Mouse (Mus musculus): ENCODE results near the gene Gm20388. TPM values are rescaled to one million over a fixed set of nuclear protein-coding genes. Genes with fewer than 3 reads are reported as not detected.
"Not testable (repeated sequence)": the region's sequence is repeated elsewhere in the genome, so short reads cannot be mapped to it uniquely, and the experiment has no call there.

Gm20388 gene
- total RNA-seq, 2 experiments from 2014 or later: 18.6 TPM; not detected in 1

- no peak for DNase-seq (ENCODE audit: low spot score in 2 of 2)
- intact Hi-C loops (cut with DNase I): no loop called here
Measured at GRCm38 (mm10) chr8:123453951-123454350, 3543.3 kb downstream of the Gm20388 start.

DNA sequence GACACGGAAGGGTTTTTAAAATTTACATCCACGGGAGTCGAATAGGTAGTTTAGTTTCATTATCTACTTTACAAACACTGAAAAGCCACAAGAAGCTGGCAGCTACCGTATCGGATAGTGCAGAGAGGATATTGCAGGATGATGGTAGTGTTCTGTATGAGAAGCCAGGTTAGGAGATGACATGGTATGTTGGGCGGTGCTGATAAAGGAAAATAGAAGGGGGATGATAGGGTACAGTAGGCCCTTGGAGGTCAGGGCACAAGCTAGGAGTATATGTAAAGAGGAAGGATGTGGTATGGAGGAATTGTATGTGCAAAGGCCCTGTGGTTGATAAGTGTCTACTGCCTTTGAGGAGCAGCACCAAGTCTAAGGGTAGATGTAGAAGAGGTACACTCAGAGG lies 3543.9 kb downstream of the Gm20388 start:
- DNase-seq (ENCODE audit: low spot score in 2 of 2): no peak
- intact Hi-C loops (cut with DNase I): no loop called here

- intact Hi-C loops (cut with DNase I): no loop called here
- no peak for DNase-seq (ENCODE audit: low spot score in 2 of 2)
Measured at GRCm38 (mm10) chr8:123463651-123464050, 3553.0 kb downstream of the Gm20388 start.

DNA sequence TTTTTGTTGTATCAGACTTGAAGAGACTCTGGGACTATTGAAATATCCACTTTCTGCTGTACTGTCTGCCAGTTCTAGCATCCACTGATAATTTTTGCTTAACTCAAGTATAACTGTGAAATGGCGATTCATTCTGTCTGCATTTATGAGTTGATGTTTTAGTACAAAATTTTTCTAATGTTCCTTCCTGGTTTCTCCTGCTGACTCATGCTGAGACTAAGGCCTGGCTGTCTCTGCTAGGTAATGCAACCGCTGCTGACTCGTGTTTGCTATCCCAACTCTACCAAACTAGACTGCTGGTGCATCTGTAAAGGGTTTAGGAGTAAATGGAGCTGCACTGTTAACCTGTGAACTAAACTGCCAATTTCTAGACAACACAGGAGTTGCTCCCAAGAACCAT lies 3556.8 kb downstream of the Gm20388 start:
- DNase-seq (ENCODE audit: low spot score in 2 of 2): no peak
- intact Hi-C loops (cut with DNase I): no loop called here

DNA sequence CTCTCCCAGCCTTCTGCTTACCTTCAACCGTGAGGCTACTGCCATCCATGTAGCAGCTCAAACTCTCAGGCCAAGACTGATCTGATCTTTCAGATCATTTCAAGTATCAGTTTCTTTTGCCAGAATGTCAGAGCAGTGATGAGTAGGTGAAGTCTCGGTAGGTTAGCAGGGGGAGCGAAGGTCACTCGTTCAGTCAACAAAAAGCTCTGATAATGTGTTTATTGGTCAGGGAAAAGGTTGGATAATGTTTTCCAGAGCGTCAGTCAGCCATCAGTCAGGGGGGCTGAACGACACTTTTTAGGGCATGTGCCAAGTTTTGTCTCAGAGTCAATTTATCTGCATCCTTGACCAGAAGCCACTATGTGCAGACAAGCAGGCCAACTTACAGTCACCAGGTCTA lies 3562.3 kb downstream of the Gm20388 start:
- intact Hi-C loops (cut with DNase I); DNase-seq (ENCODE audit: low spot score in 2 of 2): not testable (repeated sequence)

DNA sequence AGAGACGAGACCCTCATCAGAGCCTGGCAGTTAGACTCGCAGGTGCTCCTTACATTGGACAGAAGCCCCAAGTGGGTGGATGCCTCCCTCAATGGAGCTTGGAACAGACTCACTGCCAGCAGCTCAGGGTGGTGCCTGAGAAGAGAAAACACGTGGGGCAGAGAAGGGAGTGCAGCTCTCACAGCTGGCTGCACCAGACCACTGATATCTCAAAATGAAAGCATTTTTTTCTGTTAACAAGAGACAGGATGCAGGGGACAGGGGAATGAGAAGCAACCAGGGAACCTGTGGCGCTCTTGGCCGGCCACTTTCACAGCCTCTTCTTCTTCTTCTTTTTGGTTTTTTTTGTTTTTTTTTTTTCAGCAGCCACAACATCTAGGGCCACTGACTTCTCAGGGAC lies 3563.9 kb downstream of the Gm20388 start:
- intact Hi-C loops (cut with DNase I); DNase-seq (ENCODE audit: low spot score in 2 of 2): not testable (repeated sequence)

- peak; percentile 20 to 31 for DNase-seq (ENCODE audit: low spot score in 2 of 2)
- intact Hi-C loops (cut with DNase I): no loop called here
Measured at GRCm38 (mm10) chr8:123476911-123477736, 3566.5 kb downstream of the Gm20388 start.

- DNase-seq (ENCODE audit: low spot score in 2 of 2): peak; percentile 94 to 96
- intact Hi-C loops (cut with DNase I): loop anchor here (2.0 kb wide), 1 partner anchor 35 kb away; no protein-coding TSS in a partner anchor
Measured at GRCm38 (mm10) chr8:123477737-123478258, 3567.2 kb downstream of the Gm20388 start, which contains the start of gene Afg3l1. Gene Afg3l1, plus strand, starts transcription at chr8:123477903.

DNA sequence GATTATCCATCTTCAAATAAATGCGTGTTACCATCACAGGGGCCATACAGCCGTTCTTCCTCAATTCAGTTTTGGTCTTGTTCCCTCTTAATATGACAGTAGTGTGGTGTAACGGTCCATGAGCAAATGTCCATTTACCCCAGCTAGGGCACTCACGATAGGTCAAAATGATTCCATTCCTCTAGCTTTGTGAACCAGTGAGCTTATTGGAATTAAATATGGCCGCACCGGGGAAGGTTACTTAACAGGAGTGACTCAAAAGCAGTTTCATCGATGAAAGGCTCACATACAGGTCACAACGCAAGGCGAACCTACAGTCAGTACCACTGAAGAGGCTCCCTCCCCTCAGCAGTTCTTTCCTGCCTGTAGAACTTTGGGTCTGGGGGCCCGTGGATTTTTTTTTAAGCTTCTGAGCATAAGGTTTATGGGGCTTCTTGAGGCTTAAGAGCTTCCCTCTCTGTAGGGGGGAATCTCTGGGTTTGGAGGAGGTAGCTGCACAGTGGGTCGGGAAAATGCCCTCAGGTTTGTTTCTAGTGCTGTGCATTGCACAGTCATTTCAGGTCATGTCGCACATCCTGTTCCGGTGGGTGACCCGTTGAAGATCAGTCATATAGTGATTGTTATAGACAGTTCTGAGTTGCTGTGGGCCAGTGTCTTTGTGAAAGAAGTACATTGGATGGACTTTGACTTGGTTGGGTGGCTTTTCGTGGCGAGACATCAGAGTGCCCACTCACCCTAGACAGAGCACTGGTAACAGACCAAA lies 3568.0 kb downstream of the Gm20388 start:
- intact Hi-C loops (cut with DNase I): loop anchor here (2.0 kb wide), 1 partner anchor 36 kb away; no protein-coding TSS in a partner anchor
- DNase-seq (ENCODE audit: low spot score in 2 of 2): peak in 1 of 2 experiments; percentile 19

DNA sequence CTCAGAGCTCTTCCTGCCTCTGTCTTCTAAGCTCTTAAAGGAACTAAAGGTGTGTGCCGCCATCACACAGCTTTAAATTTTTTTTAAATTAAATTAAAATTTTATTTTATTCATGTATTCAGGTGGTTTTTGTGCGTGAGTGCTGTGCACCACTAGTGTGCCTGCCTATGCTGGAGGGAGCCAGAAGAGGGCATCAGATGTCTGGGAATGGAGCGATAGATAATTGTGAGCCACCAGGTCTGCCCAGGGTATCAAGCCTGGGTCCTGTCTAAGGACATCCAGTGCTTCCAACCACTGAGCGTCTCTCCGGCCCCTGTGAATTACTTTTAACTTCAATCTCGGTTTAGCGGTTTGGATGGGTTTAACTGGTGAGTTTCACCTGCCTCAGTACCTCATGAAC lies 3572.0 kb downstream of the Gm20388 start:
- no peak for DNase-seq (ENCODE audit: low spot score in 2 of 2)
- intact Hi-C loops (cut with DNase I): no loop called here

DNA sequence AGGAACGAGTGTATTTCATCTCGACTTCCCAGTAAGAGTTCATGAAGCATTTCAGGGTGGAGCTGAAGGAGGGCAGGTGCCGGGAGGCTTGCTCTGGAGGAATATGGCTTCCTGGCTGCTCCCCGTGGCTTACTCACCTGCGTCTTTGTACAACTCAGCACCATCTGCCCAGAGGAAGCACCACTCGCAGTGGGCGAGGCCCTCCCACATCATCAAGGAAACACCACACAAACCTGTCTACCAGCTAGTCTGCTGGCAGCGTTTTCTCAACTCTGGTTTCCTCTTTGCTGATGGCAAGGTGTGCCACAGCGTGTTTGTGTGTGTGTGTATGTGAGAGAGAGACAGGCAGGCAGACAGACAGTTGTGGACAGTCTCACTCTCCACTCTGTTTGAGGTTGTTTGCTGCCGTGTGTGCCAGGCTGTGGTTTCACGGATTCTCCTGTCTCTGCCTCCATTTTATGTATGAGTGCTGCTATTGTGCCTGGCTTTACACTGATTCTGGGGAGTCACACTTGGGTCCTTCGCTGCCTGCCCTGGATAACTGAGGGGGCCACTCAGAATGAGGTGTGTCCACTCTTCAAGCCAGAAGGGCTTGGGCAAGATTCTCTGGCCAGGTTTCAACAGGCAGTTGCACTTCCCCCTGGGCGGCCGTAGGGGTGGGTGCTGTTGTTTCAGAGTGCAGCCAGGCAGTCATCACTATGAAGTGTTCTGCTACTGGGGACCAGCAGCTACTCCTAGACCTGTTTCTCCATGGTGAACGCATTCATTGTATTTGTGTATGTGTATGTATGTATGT lies 3580.8 kb downstream of the Gm20388 start:
- intact Hi-C loops (cut with DNase I): no loop called here

GRCm38 (mm10) chr8:123492898-123493297 lies 3582.3 kb downstream of the Gm20388 start:
- intact Hi-C loops (cut with DNase I): no loop called here
- DNase-seq (ENCODE audit: low spot score in 2 of 2): peak in 1 of 2 experiments; percentile 51

More for the DNA sequence above, 3580.8 kb downstream of the Gm20388 start:
- no peak for DNase-seq (ENCODE audit: low spot score in 2 of 2)

GRCm38 (mm10) chr8:123497699-123498098 lies 3587.1 kb downstream of the Gm20388 start:
- DNase-seq (ENCODE audit: low spot score in 2 of 2): no peak
- intact Hi-C loops (cut with DNase I): no loop called here

GRCm38 (mm10) chr8:123498963-123499362 lies 3588.3 kb downstream of the Gm20388 start:
- DNase-seq (ENCODE audit: low spot score in 2 of 2): peak in 1 of 2 experiments; percentile 70

DNA sequence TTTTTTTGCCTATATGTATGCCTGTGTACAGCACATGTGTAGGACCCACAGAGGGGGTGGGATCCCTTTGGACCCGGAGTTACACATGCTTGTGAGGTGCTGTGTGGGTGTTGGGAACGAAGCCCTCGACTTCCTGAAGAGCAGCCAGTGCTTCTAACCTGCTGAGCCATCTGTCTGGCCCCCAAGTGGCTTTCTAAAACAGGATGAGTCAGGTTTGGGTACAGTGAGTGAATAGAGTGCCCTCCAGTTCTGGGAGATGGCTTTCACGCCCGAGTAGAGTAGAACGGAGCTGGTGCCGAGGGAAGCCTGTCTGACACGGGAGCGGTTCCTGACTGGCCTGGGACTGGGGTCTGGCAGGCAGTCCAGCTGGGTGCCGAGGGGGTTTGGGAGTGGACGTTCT lies 3588.9 kb downstream of the Gm20388 start:
- DNase-seq (ENCODE audit: low spot score in 2 of 2): peak in 1 of 2 experiments; percentile 47
- intact Hi-C loops (cut with DNase I): no loop called here

More at GRCm38 (mm10) chr8:123498963-123499362, 3588.3 kb downstream of the Gm20388 start:
- intact Hi-C loops (cut with DNase I): no loop called here

- intact Hi-C loops (cut with DNase I): no loop called here
Measured at GRCm38 (mm10) chr8:123502192-123502591, 3591.6 kb downstream of the Gm20388 start.

DNA sequence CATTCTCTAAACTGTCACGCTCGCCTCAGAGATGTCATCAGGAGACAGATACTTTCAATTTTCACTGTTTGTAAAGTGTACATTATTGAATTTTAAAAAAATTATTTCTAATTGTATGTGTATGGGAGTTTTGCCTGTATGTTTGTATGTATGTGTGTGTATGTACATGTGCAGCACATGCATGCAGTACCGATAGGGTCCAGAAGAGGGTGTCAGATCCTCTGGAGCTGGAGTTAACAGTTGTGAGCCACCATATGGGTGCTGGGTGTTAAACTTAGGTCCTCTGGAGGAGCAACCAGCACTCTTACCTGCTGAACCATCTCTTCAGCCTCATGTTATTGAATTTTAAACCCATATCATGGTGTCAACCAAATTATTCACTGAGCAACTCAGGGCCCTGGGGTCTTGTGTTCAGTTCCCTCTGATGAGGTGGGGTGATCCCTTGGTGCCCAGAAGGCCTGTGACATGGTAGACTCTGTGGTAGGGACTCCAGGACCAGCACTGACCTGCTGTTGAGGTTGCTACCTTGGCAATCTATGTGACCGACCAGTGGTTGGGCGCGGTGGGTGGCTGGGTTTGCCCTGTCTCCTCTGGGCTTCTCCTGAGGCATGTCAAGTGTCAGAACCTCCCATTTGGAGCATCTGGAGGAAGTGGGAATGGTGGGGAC lies 3593.3 kb downstream of the Gm20388 start:
- intact Hi-C loops (cut with DNase I): no loop called here
- DNase-seq (ENCODE audit: low spot score in 2 of 2): no peak

More at GRCm38 (mm10) chr8:123502192-123502591, 3591.6 kb downstream of the Gm20388 start:
- DNase-seq (ENCODE audit: low spot score in 2 of 2): no peak

GRCm38 (mm10) chr8:123504591-123505195 lies 3594.1 kb downstream of the Gm20388 start:
- intact Hi-C loops (cut with DNase I): no loop called here
- no peak for DNase-seq (ENCODE audit: low spot score in 2 of 2)
